Mouse (Mus musculus) embryonic stem cell, embryonic (primary cell): ENCODE measurements at regions not wholly inside any gene's neighbourhood (a gene's known extent, or its start where the extent isn't known, plus 50 kb on each side); places are given as distances from the start of the nearest gene placed in this dataset.

Experiments
- CTCF ChIA-PET, 4 experiments: fragments of 300-600 bp in 2 of 4; fragments of 350-600 bp in 2 of 4; sonication (Branson Sonifier 250); formaldehyde crosslinking; loops; one replicate each; lab custom pipeline; 2022; ENCODE audit warnings: inconsistent platforms in 2 of 4; lab: Charles Lee
- POLR2A ChIA-PET, 4 experiments: fragments of 300-600 bp in 2 of 4; fragments of 350-600 bp in 2 of 4; sonication (Branson Sonifier 250); formaldehyde crosslinking; loops; one replicate each; lab custom pipeline; 2022; ENCODE audit warnings: antibody characterized with exemption in 4 of 4, inconsistent platforms in 1 of 4; lab: Charles Lee

GRCm38 (mm10) chr9:98703331-98703730 is 101.9 kb upstream of the Mrps22 start:
- CTCF ChIA-PET: no interaction called here
- POLR2A ChIA-PET: interaction anchor here in 1 of 4 experiments (1.2 kb wide), 1 partner anchor 83 kb away, joined by 3 read pairs; no protein-coding TSS in a partner anchor

- POLR2A ChIA-PET: no interaction called here
- CTCF ChIA-PET: interaction anchor here in 1 of 4 experiments (0.6 kb wide), 1 partner anchor 44 kb away, joined by 3 read pairs; no protein-coding TSS in a partner anchor
Measured at GRCm38 (mm10) chr9:98700571-98700970, 99.1 kb upstream of the Mrps22 start.

- ChIA-PET POLR2A (no interaction called here), CTCF (interaction anchor here in 3 of 4 experiments (0.6 to 1.8 kb wide), 5 partner anchors 12 to 147 kb away, joined by 3 to 5 read pairs (median 4); no protein-coding TSS in a partner anchor)
Measured at GRCm38 (mm10) chr9:98697155-98697554, 95.7 kb upstream of the Mrps22 start.

- ChIA-PET POLR2A (no interaction called here), CTCF (no interaction called here)
Measured at GRCm38 (mm10) chr9:98695035-98695434, 93.6 kb upstream of the Mrps22 start.

- ChIA-PET POLR2A (interaction anchor here in 2 of 4 experiments (0.7 kb wide), 2 partner anchors 722 to 1752 kb away, joined by 3 to 5 read pairs; no protein-coding TSS in a partner anchor), CTCF (interaction anchor here in 2 of 4 experiments (0.6 to 0.9 kb wide), 2 partner anchors 117 to 145 kb away, joined by 3 to 7 read pairs; no protein-coding TSS in a partner anchor)
Measured at GRCm38 (mm10) chr9:98690839-98691516, 89.5 kb upstream of the Mrps22 start.

- ChIA-PET CTCF (interaction anchor here in 1 of 4 experiments (1.0 kb wide), 1 partner anchor 12 kb away, joined by 3 read pairs; no protein-coding TSS in a partner anchor), POLR2A (no interaction called here)
Measured at GRCm38 (mm10) chr9:98685548-98685947, 84.1 kb upstream of the Mrps22 start.

- POLR2A ChIA-PET: interaction anchor here in 1 of 4 experiments (0.5 kb wide), 1 partner anchor 575 kb away, joined by 3 read pairs; no protein-coding TSS in a partner anchor
- CTCF ChIA-PET: no interaction called here
Measured at GRCm38 (mm10) chr9:98684336-98684735, 82.9 kb upstream of the Mrps22 start.

- POLR2A ChIA-PET: no interaction called here
- CTCF ChIA-PET: no interaction called here
Measured at GRCm38 (mm10) chr9:98675612-98676011, 74.2 kb upstream of the Mrps22 start.

- CTCF ChIA-PET: no interaction called here
- POLR2A ChIA-PET: no interaction called here
Measured at GRCm38 (mm10) chr9:98673461-98674114, 72.1 kb upstream of the Mrps22 start.

- CTCF ChIA-PET: no interaction called here
- POLR2A ChIA-PET: interaction anchor here in 1 of 4 experiments (0.6 kb wide), 1 partner anchor 54 kb away, joined by 6 read pairs; no protein-coding TSS in a partner anchor
Measured at GRCm38 (mm10) chr9:98672361-98672760, 70.9 kb upstream of the Mrps22 start.

- POLR2A ChIA-PET: no interaction called here
- CTCF ChIA-PET: no interaction called here
Measured at GRCm38 (mm10) chr9:98668423-98669330, 67.2 kb upstream of the Mrps22 start.

- POLR2A ChIA-PET: no interaction called here
Measured at GRCm38 (mm10) chr9:98667072-98667471, 65.6 kb upstream of the Mrps22 start.

GRCm38 (mm10) chr9:98663011-98663410 is 61.6 kb upstream of the Mrps22 start:
- CTCF ChIA-PET: interaction anchor here in 1 of 4 experiments (0.6 kb wide), 1 partner anchor 39 kb away, joined by 4 read pairs; no protein-coding TSS in a partner anchor
- POLR2A ChIA-PET: no interaction called here

More at GRCm38 (mm10) chr9:98667072-98667471, 65.6 kb upstream of the Mrps22 start:
- CTCF ChIA-PET: no interaction called here

GRCm38 (mm10) chr9:98651681-98652080 is 50.2 kb upstream of the Mrps22 start:
- ChIA-PET CTCF (no interaction called here), POLR2A (no interaction called here)
